Mouse (Mus musculus) forebrain, embryonic 10.5 days (tissue): Measurements from ENCODE around the gene Pdzk1ip1. TPM values are rescaled to one million over a fixed set of nuclear protein-coding genes. Genes with fewer than 3 reads are reported as not detected.

Experiments used
- DNase-seq: peaks from one replicate; pipeline ENCODE4 v3.0.0-alpha.2; 2017; ENCODE audit warnings: low spot score; ENCODE audit errors: extremely low spot score
- H3K27ac ChIP-seq: fragments of 300-500 bp; sonication (generic); 2 replicates; pipeline ENCODE4 v1.5.1; 2016; ENCODE audit warnings: mild to moderate bottlenecking
- H3K27me3 ChIP-seq: fragments of 300-500 bp; sonication (generic); 2 replicates; pipeline ENCODE4 v1.6.1; 2016; ENCODE audit warnings: mild to moderate bottlenecking; ENCODE audit not compliant: poor library complexity, severe bottlenecking
- H3K36me3 ChIP-seq: fragments of 300-500 bp; sonication (generic); replicated peaks from 2 replicates; pipeline ENCODE4 v1.6.1; 2016; ENCODE audit warnings: mild to moderate bottlenecking, moderate library complexity
- H3K4me1 ChIP-seq: fragments of 300-500 bp; sonication (generic); 2 replicates; pipeline ENCODE4 v1.6.1; 2016
- H3K4me3 ChIP-seq: fragments of 300-500 bp; sonication (generic); 2 replicates; pipeline ENCODE4 v1.5.1; 2016; ENCODE audit warnings: mild to moderate bottlenecking, moderate library complexity
- H3K9me3 ChIP-seq: fragments of 300-500 bp; sonication (generic); 2 replicates; pipeline ENCODE4 v1.6.1; 2016; ENCODE audit warnings: mild to moderate bottlenecking, moderate library complexity
- whole genome bisulfite sequencing: fragments of 180-500 bp; shearing (Covaris S2); methylation state at CpG from one replicate; pipeline ENCODE4 v1.1.7; 2016; 5-methylcytosine and 5-hydroxymethylcytosine counted together
- polyA plus RNA-seq: library from polyadenylated mRNA; unstranded; fragments of >200 nt; fragmentation: Nextera tagmentation; extraction: Ambion mirVana; gene quantifications from 2 replicates; pipeline ENCODE4 v1.2.1, GENCODE M21; 2016

Gene Pdzk1ip1
- 7.4 and 12.6 TPM in 2 replicates for polyA plus RNA-seq

- Histone ChIP-seq H3K27ac (peak within 1 kb of the TSS; percentile 54), H3K4me1 (0 out of 2 replicates have a peak, but pooled peaks cover 9% of the 10 kb centered on the region), H3K9me3 (no peaks in the 10 kb centered on the region), H3K27me3 (peaks cover 74% of the 10 kb centered on the region), H3K36me3 (no peaks in the 10 kb centered on the region), H3K4me3 (no peak within 1 kb of the TSS)
- 35% methylated on average over 11 of the region's 11 CpGs for WGBS
- no peak for DNase-seq
Measured at GRCm38 (mm10) chr4:115088611-115089338, at the start of gene Pdzk1ip1. TSS of gene Pdzk1ip1 (plus strand) at chr4:115088708.

GRCm38 (mm10) chr4:115045621-115046020, 42.9 kb upstream of the Pdzk1ip1 start:
- DNase-seq = no peak
- 86% methylated on average over 3 of the region's 3 CpGs for WGBS
- no peaks in the 10 kb centered on the region for H3K9me3 ChIP-seq
- no peak overlapping the region for H3K4me3 ChIP-seq
- H3K4me1 ChIP-seq = peaks cover 7% of the 10 kb centered on the region; the same call in 1 of the 2 replicates
- H3K36me3 ChIP-seq = peaks cover 45% of the 10 kb centered on the region
- H3K27ac ChIP-seq = no peak overlapping the region
- H3K27me3 ChIP-seq = peaks cover 35% of the 10 kb centered on the region

GRCm38 (mm10) chr4:115047750-115048149, 40.8 kb upstream of the Pdzk1ip1 start:
- no peaks in the 10 kb centered on the region for H3K9me3 ChIP-seq
- WGBS = 6% methylated on average over 5 of the region's 5 CpGs
- H3K27me3 ChIP-seq = peaks cover 56% of the 10 kb centered on the region
- peak; percentile 61 for DNase-seq
- no peak overlapping the region for H3K4me3 ChIP-seq
- H3K4me1 ChIP-seq = peaks cover 14% of the 10 kb centered on the region
- peaks cover 23% of the 10 kb centered on the region for H3K36me3 ChIP-seq
- H3K27ac ChIP-seq = 0 out of 2 replicates have a peak overlapping the region, but pooled peaks have one; percentile 26

GRCm38 (mm10) chr4:115048190-115048589, 40.3 kb upstream of the Pdzk1ip1 start:
- no peaks in the 10 kb centered on the region for H3K9me3 ChIP-seq
- H3K27ac ChIP-seq = 0 out of 2 replicates have a peak overlapping the region, but pooled peaks have one; percentile 26
- peaks cover 17% of the 10 kb centered on the region for H3K4me1 ChIP-seq
- peaks cover 61% of the 10 kb centered on the region for H3K27me3 ChIP-seq
- DNase-seq = no peak
- peaks cover 19% of the 10 kb centered on the region for H3K36me3 ChIP-seq
- WGBS = 68% methylated on average over 8 of the region's 8 CpGs
- H3K4me3 ChIP-seq = no peak overlapping the region

- no peaks in the 10 kb centered on the region for H3K9me3 ChIP-seq
- peaks cover 20% of the 10 kb centered on the region for H3K4me1 ChIP-seq
- H3K27ac ChIP-seq = no peak overlapping the region
- H3K36me3 ChIP-seq = no peaks in the 10 kb centered on the region
- peaks cover 91% of the 10 kb centered on the region for H3K27me3 ChIP-seq
- no peak overlapping the region for H3K4me3 ChIP-seq
- no peak for DNase-seq
- 81% methylated on average over 5 of the region's 5 CpGs for WGBS
Measured at GRCm38 (mm10) chr4:115051245-115051644, 37.3 kb upstream of the Pdzk1ip1 start.

- WGBS = 1% methylated on average over 36 of the region's 36 CpGs
- peaks cover 31% of the 10 kb centered on the region for H3K4me1 ChIP-seq
- peak overlapping the region; percentile 46 for H3K4me3 ChIP-seq
- peaks cover 100% of the 10 kb centered on the region for H3K27me3 ChIP-seq
- H3K36me3 ChIP-seq = no peaks in the 10 kb centered on the region
- H3K27ac ChIP-seq = peak overlapping the region; percentile 42; the same call in 1 of the 2 replicates
- H3K9me3 ChIP-seq = no peaks in the 10 kb centered on the region
- DNase-seq = peak; percentile 76
Measured at GRCm38 (mm10) chr4:115052343-115053005, 36.0 kb upstream of the Pdzk1ip1 start.

- Histone ChIP-seq H3K4me3 (no peak overlapping the region), H3K27ac (no peak overlapping the region), H3K9me3 (no peaks in the 10 kb centered on the region), H3K4me1 (peaks cover 35% of the 10 kb centered on the region), H3K36me3 (no peaks in the 10 kb centered on the region), H3K27me3 (peaks cover 100% of the 10 kb centered on the region)
- no peak for DNase-seq
- 6% methylated on average over 2 of the region's 2 CpGs for WGBS
Measured at GRCm38 (mm10) chr4:115055044-115055443, 33.5 kb upstream of the Pdzk1ip1 start.

GRCm38 (mm10) chr4:115055691-115056090, 32.8 kb upstream of the Pdzk1ip1 start:
- Histone ChIP-seq H3K27me3 (peaks cover 100% of the 10 kb centered on the region), H3K4me3 (no peak overlapping the region), H3K9me3 (no peaks in the 10 kb centered on the region), H3K27ac (peak overlapping the region; percentile 82; the same call in 1 of the 2 replicates), H3K4me1 (peaks cover 35% of the 10 kb centered on the region), H3K36me3 (no peaks in the 10 kb centered on the region)
- 19% methylated on average over 3 of the region's 3 CpGs for WGBS
- DNase-seq = no peak

GRCm38 (mm10) chr4:115056371-115056920, 32.1 kb upstream of the Pdzk1ip1 start, which contains the start of gene Tal1:
TSS of gene Tal1 (plus strand) at chr4:115056426.
- Histone ChIP-seq H3K9me3 (no peaks in the 10 kb centered on the region), H3K4me1 (peaks cover 35% of the 10 kb centered on the region), H3K36me3 (no peaks in the 10 kb centered on the region), H3K4me3 (peak within 1 kb of the TSS; percentile 44), H3K27me3 (peaks cover 100% of the 10 kb centered on the region), H3K27ac (peak within 1 kb of the TSS; percentile 82)
- WGBS = under 1% methylated on average over 59 of the region's 60 CpGs
- DNase-seq = peak; percentile 71

GRCm38 (mm10) chr4:115056921-115057673, 31.4 kb upstream of the Pdzk1ip1 start:
- under 1% methylated on average over 48 of the region's 48 CpGs for WGBS
- peaks cover 34% of the 10 kb centered on the region for H3K4me1 ChIP-seq
- no peaks in the 10 kb centered on the region for H3K9me3 ChIP-seq
- peak; percentile 69 for DNase-seq
- H3K4me3 ChIP-seq = peak overlapping the region; percentile 44
- peak overlapping the region; percentile 82 for H3K27ac ChIP-seq
- peaks cover 100% of the 10 kb centered on the region for H3K27me3 ChIP-seq
- H3K36me3 ChIP-seq = no peaks in the 10 kb centered on the region

GRCm38 (mm10) chr4:115057674-115058316, 30.7 kb upstream of the Pdzk1ip1 start:
- Histone ChIP-seq H3K9me3 (no peaks in the 10 kb centered on the region), H3K27ac (peak overlapping the region; percentile 82), H3K4me3 (peak overlapping the region; percentile 44), H3K36me3 (no peaks in the 10 kb centered on the region), H3K27me3 (peaks cover 100% of the 10 kb centered on the region), H3K4me1 (peaks cover 33% of the 10 kb centered on the region)
- under 1% methylated on average over 33 of the region's 33 CpGs for WGBS
- DNase-seq = peak; percentile 59

- Histone ChIP-seq H3K9me3 (no peaks in the 10 kb centered on the region), H3K4me3 (peak overlapping the region; percentile 44), H3K4me1 (peaks cover 36% of the 10 kb centered on the region), H3K27ac (peak overlapping the region; percentile 82), H3K36me3 (no peaks in the 10 kb centered on the region), H3K27me3 (peaks cover 100% of the 10 kb centered on the region)
- DNase-seq = peak; percentile 35
- WGBS = under 1% methylated on average over 20 of the region's 20 CpGs
Measured at GRCm38 (mm10) chr4:115058317-115058761, 30.2 kb upstream of the Pdzk1ip1 start.
